Comparison of ENCODE assay signal across 7 mouse cellular contexts in genomic region chr5:130037752-130038455, GRCm38 (mm10). TPM values are rescaled to one million over a fixed set of nuclear protein-coding genes. Genes with fewer than 3 reads are reported as not detected.
DNase-seq lines count a peak whose midpoint lies in the region; ATAC-seq and TF ChIP-seq lines count a peak whose summit lies in the region.

No protein-coding gene starts in this region.

- DNase-seq in CD4-positive helper T cell, adult 2 months (ENCODE audit: low read depth, low spot score) = peak; percentile 54
- DNase-seq in MEL (ENCODE audit: low read depth, low spot score) = peak; percentile 73
- peak; percentile 62 to 64 for DNase-seq in cerebellum, adult 2 months
- peak; percentile 51 for DNase-seq in gastrocnemius, postnatal 25 days
- peak; percentile 81 for DNase-seq in kidney, postnatal 10 days
- DNase-seq in liver, embryonic 14.5 days (ENCODE audit: low read depth in 3 of 3, low spot score in 3 of 3) = peak; percentile 28 to 44 (median 37)
- DNase-seq in right cerebral cortex, postnatal 25 days = peak; percentile 41

- no peak overlapping the region for H3K4me2 ChIP-seq in liver, embryonic 14.5 days (ENCODE audit: low read depth)

- TF ChIP-seq CTCF in MEL (IDR thresholded peaks at IDR 0.05 in 2 of 3, conservative IDR thresholded peaks at IDR 0.05 in 1 of 3; ENCODE audit: control insufficient read depth in 1 of 3, insufficient read depth in 1 of 3, low read depth in 2 of 3, low read length in 3 of 3, poor library complexity in 1 of 3, severe bottlenecking in 1 of 3) = peak; percentile 83 to 90 (median 86)
- peak; percentile 74 for TF ChIP-seq CTCF in cerebellum, adult 2 months (IDR thresholded peaks at IDR 0.05; ENCODE audit: borderline replicate concordance, insufficient read depth, low read depth, low read length)
- peak; percentile 92 for TF ChIP-seq CTCF in liver, embryonic 14.5 days (IDR thresholded peaks at IDR 0.05; ENCODE audit: low read depth)

- no peak overlapping the region for H3K4me3 ChIP-seq in MEL (ENCODE audit: control insufficient read depth in 1 of 2, insufficient read depth in 1 of 2, low read depth in 2 of 2, low read length in 2 of 2)
- H3K4me3 ChIP-seq in cerebellum, adult 2 months (replicated peaks; ENCODE audit: insufficient read depth, low read depth, low read length) = no peak overlapping the region
- no peak overlapping the region for H3K4me3 ChIP-seq in liver, embryonic 14.5 days (ENCODE audit: insufficient read depth in 1 of 2, low read depth in 2 of 2, low read length in 2 of 2)

- peaks cover 0 to 22% of the 10 kb centered on the region in 2 experiments; a peak in 3 of 4 replicates for H3K36me3 ChIP-seq in MEL (ENCODE audit: control insufficient read depth in 1 of 2, insufficient read depth in 2 of 2, low read length in 2 of 2)
- peaks cover 38% of the 10 kb centered on the region for H3K36me3 ChIP-seq in liver, embryonic 14.5 days (replicated peaks; ENCODE audit: control insufficient read depth, insufficient read depth, low read depth)

- peak; percentile 55 for TF ChIP-seq RAD21 in MEL (IDR thresholded peaks at IDR 0.05; ENCODE audit: low read depth, low read length)

- TF ChIP-seq POLR2A in MEL (IDR thresholded peaks at IDR 0.05; ENCODE audit: control insufficient read depth in 1 of 2, insufficient read depth in 1 of 2, low read depth in 1 of 2, low read length in 2 of 2, poor library complexity in 1 of 2) = no peak
- TF ChIP-seq POLR2A in cerebellum, adult 2 months (IDR thresholded peaks at IDR 0.05; ENCODE audit: borderline replicate concordance, insufficient read depth, low read length) = no peak

- H3K9ac ChIP-seq in MEL (ENCODE audit: control insufficient read depth, low read depth, low read length, poor library complexity, severe bottlenecking) = no peak overlapping the region
- no peak overlapping the region for H3K9ac ChIP-seq in liver, embryonic 14.5 days (replicated peaks)

- H3K9me3 ChIP-seq in MEL (replicated peaks; ENCODE audit: insufficient read depth, low read length) = no peaks in the 10 kb centered on the region
- H3K9me3 ChIP-seq in liver, embryonic 14.5 days (ENCODE audit: control insufficient read depth, low read length) = no peaks in the 10 kb centered on the region

- no peaks in the 10 kb centered on the region for H3K79me2 ChIP-seq in MEL (ENCODE audit: control insufficient read depth, insufficient read depth, low read length, poor library complexity)

- no peak for ATAC-seq in liver, embryonic 14.5 days (ENCODE audit: insufficient read depth)

- TF ChIP-seq EP300 in MEL (IDR thresholded peaks at IDR 0.05; ENCODE audit: low read depth in 1 of 2, low read length in 2 of 2) = 0 out of 4 replicates have a peak, but pooled peaks of 1 of the 2 experiments have one; percentile 4
- no peak for TF ChIP-seq EP300 in liver, embryonic 14.5 days (IDR thresholded peaks at IDR 0.05; ENCODE audit: low read depth)

- no peaks in the 10 kb centered on the region for H3K27me3 ChIP-seq in MEL (ENCODE audit: control insufficient read depth in 1 of 2, insufficient read depth in 2 of 2, low read length in 2 of 2)
- no peaks in the 10 kb centered on the region for H3K27me3 ChIP-seq in cerebellum, adult 2 months (ENCODE audit: control insufficient read depth, insufficient read depth, low read length)
- H3K27me3 ChIP-seq in liver, embryonic 14.5 days (ENCODE audit: control insufficient read depth, insufficient read depth, low read length) = no peaks in the 10 kb centered on the region

- no peak overlapping the region for H3K27ac ChIP-seq in MEL (ENCODE audit: control insufficient read depth, low read depth, low read length)
- no peak overlapping the region for H3K27ac ChIP-seq in cerebellum, adult 2 months (ENCODE audit: insufficient read depth, low read length)
- no peak overlapping the region for H3K27ac ChIP-seq in liver, embryonic 14.5 days

- H3K4me1 ChIP-seq in MEL (ENCODE audit: control insufficient read depth in 1 of 2, insufficient read depth in 2 of 2, low read length in 2 of 2) = no peaks in the 10 kb centered on the region
- no peaks in the 10 kb centered on the region for H3K4me1 ChIP-seq in cerebellum, adult 2 months (ENCODE audit: control insufficient read depth, insufficient read depth, low read length)
- H3K4me1 ChIP-seq in liver, embryonic 14.5 days (replicated peaks; ENCODE audit: control insufficient read depth in 2 of 2, insufficient read depth in 2 of 2, low read length in 1 of 2) = peaks cover 6 to 9% of the 10 kb centered on the region in 2 experiments

- WGBS in cerebellum, adult 2 months = 60% methylated on average over 19 of the region's 19 CpGs
- WGBS in liver, embryonic 14.5 days (ENCODE audit: insufficient replicate concordance) = 64% methylated on average over 19 of the region's 19 CpGs

TF ChIP-seq in MEL, 35 proteins besides CTCF, POLR2A, EP300 and RAD21:
- TF ChIP-seq SMC3 (IDR thresholded peaks at IDR 0.05; ENCODE audit: low read depth, low read length) (peak; percentile 65), ZC3H11A (IDR thresholded peaks at IDR 0.05; ENCODE audit: low read depth, low read length) (peak; percentile 47; the same call in 1 of the 2 replicates), ELF1 (IDR thresholded peaks at IDR 0.05; ENCODE audit: low read depth, low read length) (no peak), MYB (IDR thresholded peaks at IDR 0.05; ENCODE audit: low read depth, low read length) (no peak)

RNA-seq across cellular contexts. Expression of gene Crcp, which starts 8.8 kb away (rescaled TPM):
- 60.9 and 69.6 TPM in 2 replicates for total RNA-seq in MEL (2012; rRNA removed)
- polyA plus RNA-seq in MEL (2012; ENCODE audit: insufficient read depth in 1 of 2, insufficient read length in 2 of 2, low read depth in 1 of 2, low replicate concordance in 2 of 2, missing spikeins in 1 of 2) = 10 to 100 TPM in 1 of 2 experiments, not detected in 1; 56.2 TPM
- 34.9 and 38.9 TPM in 2 replicates for polyA plus RNA-seq in cerebellum, adult 2 months (2012; rRNA removed)
- total RNA-seq in gastrocnemius, postnatal 25 days (2021) = 10 to 100 TPM; 13.3 to 13.9 TPM
- polyA plus RNA-seq in liver, embryonic 14.5 days (2012; rRNA removed) = 8.6 and 15.8 TPM in 2 replicates
- polyA plus RNA-seq in liver, embryonic 14.5 days (2014; fragmentation: Nextera tagmentation; extraction: Ambion mirVana) = 14.7 and 16.1 TPM in 2 replicates

RNA-seq across cellular contexts. Expression of gene Asl, which starts 8.9 kb away (rescaled TPM):
- 15.8 and 17.3 TPM in 2 replicates for total RNA-seq in MEL (2012; rRNA removed)
- 10 to 100 TPM in 1 of 2 experiments, not detected in 1; 26.7 TPM for polyA plus RNA-seq in MEL (2012; ENCODE audit: insufficient read depth in 1 of 2, insufficient read length in 2 of 2, low read depth in 1 of 2, low replicate concordance in 2 of 2, missing spikeins in 1 of 2)
- polyA plus RNA-seq in cerebellum, adult 2 months (2012; rRNA removed) = 27.0 and 28.7 TPM in 2 replicates
- 10 to 100 TPM in 1 of 2 experiments, 1 to 10 TPM in 1; 9.4 to 10.1 TPM for total RNA-seq in gastrocnemius, postnatal 25 days (2021)
- polyA plus RNA-seq in liver, embryonic 14.5 days (2012; rRNA removed) = 26.1 and 30.4 TPM in 2 replicates
- 39.8 and 47.3 TPM in 2 replicates for polyA plus RNA-seq in liver, embryonic 14.5 days (2014; fragmentation: Nextera tagmentation; extraction: Ambion mirVana)

RNA-seq across cellular contexts. Expression of gene Gusb, which starts 35.1 kb away (rescaled TPM):
- 37.8 and 44.4 TPM in 2 replicates for total RNA-seq in MEL (2012; rRNA removed)
- polyA plus RNA-seq in MEL (2012; ENCODE audit: insufficient read depth in 1 of 2, insufficient read length in 2 of 2, low read depth in 1 of 2, low replicate concordance in 2 of 2, missing spikeins in 1 of 2) = 100 to 1,000 TPM in 1 of 2 experiments, 10 to 100 TPM in 1; 54.2 to 107 TPM
- 18.9 and 19.3 TPM in 2 replicates for polyA plus RNA-seq in cerebellum, adult 2 months (2012; rRNA removed)
- 10 to 100 TPM in 1 of 2 experiments, 1 to 10 TPM in 1; 9.2 to 14.7 TPM for total RNA-seq in gastrocnemius, postnatal 25 days (2021)
- polyA plus RNA-seq in liver, embryonic 14.5 days (2012; rRNA removed) = 15.5 and 18.7 TPM in 2 replicates
- polyA plus RNA-seq in liver, embryonic 14.5 days (2014; fragmentation: Nextera tagmentation; extraction: Ambion mirVana) = 37.7 and 37.9 TPM in 2 replicates

RNA-seq across cellular contexts. Expression of gene Tpst1, which starts 35.2 kb away (rescaled TPM):
- 27.9 and 31.7 TPM in 2 replicates for total RNA-seq in MEL (2012; rRNA removed)
- 10 to 100 TPM in 1 of 2 experiments, not detected in 1; 32.3 TPM for polyA plus RNA-seq in MEL (2012; ENCODE audit: insufficient read depth in 1 of 2, insufficient read length in 2 of 2, low read depth in 1 of 2, low replicate concordance in 2 of 2, missing spikeins in 1 of 2)
- 36.3 and 41.6 TPM in 2 replicates for polyA plus RNA-seq in cerebellum, adult 2 months (2012; rRNA removed)
- 1 to 10 TPM; 5.8 to 7.7 TPM for total RNA-seq in gastrocnemius, postnatal 25 days (2021)
- 8.4 and 10.0 TPM in 2 replicates for polyA plus RNA-seq in liver, embryonic 14.5 days (2012; rRNA removed)
- 22.3 and 22.8 TPM in 2 replicates for polyA plus RNA-seq in liver, embryonic 14.5 days (2014; fragmentation: Nextera tagmentation; extraction: Ambion mirVana)
